Mouse (Mus musculus) cerebellum, postnatal 4 days (tissue): ENCODE measurements at regions not wholly inside any gene's neighbourhood (a gene's known extent, or its start where the extent isn't known, plus 50 kb on each side); places are given as distances from the start of the nearest gene placed in this dataset.

Source experiments
- DNase-seq, 2 experiments: peaks; one replicate each; pipeline ENCODE4 v3.0.0; 2022; ENCODE audit warnings: low spot score in 2 of 2, mixed read lengths in 1 of 2

DNA sequence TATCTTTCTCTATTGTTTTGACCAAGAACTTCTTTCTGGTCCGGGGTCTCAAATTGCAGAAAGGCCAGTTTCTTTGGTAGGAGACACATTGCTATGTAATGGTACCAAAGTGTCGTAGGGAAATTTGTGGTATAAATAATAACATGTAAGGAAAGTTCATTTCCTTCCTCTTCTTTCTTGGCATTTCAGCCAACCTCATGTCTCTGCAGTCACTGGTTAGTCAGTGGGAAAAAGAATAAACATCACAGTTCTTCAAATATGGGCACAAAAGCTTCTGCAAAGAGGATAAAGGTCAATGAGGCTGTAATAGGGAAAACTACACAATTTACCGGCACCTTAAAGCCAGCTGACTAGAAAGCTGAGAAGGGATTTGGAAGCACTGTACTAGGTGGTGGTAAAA is 68.5 kb upstream of the Rgs1 start:
- DNase-seq = no peak

DNA sequence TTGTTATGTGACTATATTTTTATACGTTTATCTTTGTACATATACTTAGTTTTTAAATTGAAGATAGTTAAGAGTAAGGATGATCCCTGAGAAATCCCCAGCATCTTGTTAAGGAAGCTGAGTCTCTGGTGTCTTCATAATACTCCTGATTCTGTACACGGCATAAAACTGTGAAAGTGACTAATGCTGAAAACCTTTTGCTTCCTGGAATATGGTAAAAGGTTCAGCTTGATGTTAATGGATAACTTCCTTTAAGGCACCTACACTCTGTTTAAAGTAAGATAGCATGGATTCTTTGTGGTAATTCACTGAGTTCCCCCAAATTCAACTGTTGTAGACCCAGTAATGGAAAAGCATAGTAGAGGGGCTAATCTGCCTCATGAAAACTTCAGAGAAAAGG is 67.2 kb upstream of the Rgs1 start:
- DNase-seq = no peak

DNA sequence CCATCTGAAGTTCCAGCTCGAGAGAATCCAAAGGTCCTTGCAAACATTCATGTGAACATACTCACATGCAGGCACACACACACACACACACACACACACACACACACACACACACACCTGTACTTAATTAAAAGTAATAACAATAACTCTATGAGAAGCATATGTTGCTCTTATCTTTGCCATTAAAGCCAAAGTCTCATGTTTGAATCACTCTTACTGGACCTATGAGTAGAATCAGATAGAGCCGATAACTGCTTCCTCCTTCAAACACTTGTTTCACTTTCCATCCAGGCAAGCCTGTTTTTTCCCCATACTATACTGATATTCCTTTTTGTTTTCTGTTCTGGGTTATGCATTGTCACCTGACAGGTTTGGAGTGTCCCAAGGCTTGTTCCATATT is 65.3 kb upstream of the Rgs1 start:
- DNase-seq = no peak

DNA sequence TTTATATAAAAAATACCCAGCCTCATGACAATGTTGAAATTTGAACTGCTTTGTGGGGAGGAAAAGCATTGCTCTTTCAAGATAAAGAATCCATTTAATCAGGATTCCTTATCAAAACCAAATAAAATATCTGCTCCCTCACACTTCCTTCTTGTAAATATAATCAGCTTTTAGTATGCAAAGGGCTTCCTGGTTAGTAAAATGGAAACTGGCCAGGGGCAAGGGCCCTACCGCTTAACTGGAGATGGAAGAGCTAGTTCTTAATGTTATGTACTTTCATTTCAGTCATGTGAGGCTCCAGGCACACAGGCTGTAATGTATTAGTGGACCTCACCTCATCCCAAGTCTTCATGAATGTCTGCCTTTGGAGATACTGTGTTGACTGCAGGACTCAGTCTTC is 64.3 kb upstream of the Rgs1 start:
- no peak for DNase-seq

DNA sequence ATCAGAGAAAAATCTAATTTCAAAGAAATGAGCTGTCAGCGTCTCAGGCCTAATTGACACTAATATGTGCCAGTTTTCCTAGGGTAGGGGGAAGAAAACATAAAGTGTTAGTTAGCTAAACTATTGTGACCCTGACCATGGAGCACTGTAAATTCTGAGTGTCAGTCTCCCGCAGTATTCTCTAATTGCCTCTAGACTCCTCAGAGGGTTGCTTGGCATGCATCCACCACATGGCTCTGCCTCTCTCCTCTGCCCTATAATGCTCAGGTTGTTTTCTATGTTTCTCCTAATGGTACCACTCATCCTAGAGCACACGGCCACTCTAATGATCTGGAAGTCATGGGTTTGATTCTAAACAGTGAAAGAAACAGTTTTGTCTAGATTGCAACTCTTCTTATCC is 60.9 kb upstream of the Rgs1 start:
- DNase-seq = no peak

DNA sequence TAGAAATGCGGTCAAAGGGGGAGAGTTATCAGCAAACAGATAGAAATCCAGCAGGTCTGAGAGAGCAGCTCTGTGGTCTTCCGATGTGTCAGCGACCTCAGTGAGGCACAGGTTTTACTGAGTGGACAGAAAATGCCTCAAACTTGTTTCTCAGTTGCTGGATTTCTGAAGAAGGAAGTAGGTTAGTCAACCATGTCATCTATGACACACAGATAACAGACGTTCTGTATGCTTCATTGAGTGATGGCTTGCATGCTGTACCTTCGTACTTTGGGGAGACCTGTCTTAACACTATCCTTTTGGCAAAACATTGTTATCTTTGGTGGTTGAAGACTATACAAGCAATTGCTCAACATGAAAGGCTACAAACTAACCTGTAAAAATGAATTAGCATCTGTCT is 59.3 kb upstream of the Rgs1 start:
- no peak for DNase-seq

DNA sequence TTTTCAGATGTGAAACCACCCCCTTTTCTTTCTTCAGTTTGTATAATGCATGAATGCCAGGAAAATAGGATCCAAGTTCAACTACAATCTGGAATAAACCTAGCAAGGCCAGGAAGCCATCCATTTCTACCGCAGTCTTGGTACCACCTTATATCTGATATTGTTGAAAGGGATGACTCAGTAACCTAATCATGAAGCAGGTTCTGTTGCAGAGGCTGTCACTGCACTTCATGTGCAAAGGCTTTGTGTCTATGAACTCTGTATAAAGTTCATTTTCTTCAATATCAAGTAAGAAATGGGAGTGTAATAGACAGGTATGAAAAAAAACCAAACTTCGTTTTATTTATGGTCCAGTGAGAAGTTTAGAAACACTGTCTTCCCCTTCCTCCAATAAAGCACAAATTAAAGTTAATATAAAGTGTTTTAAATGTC is 58.8 kb upstream of the Rgs1 start:
- no peak for DNase-seq

DNA sequence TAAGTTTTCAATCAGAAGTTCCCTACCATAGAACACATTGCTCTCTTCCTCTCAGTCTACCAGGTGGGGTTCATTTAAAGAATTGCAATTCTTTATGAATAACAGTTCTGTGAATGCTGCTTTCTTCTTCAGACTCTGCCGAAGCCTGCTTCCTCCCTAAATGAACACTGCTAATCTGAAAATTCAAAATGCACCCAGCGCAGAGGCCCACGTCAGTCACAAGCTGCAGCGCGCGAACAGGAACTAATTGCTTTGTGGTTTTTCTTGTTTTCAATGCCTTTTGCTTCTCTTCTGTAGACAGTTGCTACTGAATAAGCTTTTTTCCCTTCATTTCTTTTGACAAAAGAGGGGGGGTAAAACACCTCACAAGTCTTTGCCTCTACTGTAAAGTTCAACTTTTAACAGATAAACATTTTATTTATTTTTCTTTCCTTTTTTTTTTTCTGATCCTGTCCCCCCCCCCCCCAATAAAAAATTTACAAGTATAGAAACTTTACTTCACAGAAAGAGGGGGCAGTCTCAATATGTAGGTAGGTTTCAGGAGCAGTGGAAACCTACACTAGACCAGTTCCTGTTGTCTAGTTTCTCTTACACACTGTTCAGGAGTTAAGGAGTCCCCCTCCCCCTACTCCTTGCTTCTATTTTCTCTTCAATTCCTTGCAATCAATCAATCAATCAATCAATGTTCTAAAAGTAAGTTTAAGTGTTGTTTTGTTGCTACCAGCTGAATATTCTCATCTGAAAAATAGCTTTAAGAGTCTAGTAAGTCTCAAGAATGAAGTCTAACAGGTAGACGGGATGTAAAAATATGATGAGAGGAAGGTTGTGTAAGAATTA is 58.2 kb upstream of the Rgs1 start:
- no peak for DNase-seq

DNA sequence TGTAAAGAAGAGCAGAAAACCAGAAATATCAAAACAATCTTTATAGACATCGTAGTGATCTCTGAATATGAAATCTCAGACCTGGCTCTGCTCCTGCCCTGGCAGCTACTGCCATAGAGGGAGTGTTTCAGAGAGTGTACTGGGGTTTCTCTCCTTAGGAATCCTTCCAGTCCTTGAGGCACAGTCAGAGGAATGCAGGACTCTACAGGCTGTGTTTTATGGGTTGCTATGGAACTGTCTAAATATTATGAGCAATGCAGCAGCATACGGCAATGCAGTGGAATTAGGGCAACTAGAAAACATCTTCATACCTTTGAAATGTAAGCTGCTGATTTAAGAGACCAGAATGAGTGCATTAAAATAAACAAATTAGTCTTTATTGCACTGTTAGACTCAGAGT is 57.2 kb upstream of the Rgs1 start:
- DNase-seq = no peak

DNA sequence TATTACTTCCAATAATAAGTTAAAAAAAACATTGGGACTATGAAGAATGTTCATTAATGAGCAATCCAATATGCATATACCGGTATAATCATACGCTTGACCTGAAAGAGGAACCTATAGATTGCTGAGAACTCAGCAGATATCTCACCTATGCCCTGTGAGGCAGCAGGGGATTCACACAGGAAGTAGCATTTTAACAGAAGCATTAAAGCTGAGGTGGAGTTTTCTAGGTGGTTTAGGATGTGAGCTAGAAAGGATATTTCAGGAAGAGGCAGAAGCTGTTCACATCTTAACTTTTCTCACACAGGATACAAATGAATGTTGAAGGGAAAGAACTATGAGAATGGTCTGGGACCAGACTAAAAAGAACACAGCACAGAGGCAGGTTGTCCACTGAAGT is 51.6 kb upstream of the Rgs1 start:
- no peak for DNase-seq
